Mouse (Mus musculus) G1E (cell line): ENCODE results near the gene 9130230L23Rik.

Experiments
- CTCF ChIP-seq: IDR thresholded peaks from 2 replicates; pipeline ENCODE4 v1.5.1; 2012; ENCODE audit warnings: low read depth, low read length, inconsistent platforms, mixed read lengths
- GATA1 ChIP-seq: IDR thresholded peaks from 2 replicates; pipeline ENCODE4 v1.6.1; 2012; ENCODE audit warnings: borderline replicate concordance, low read length, inconsistent platforms, mixed read lengths
- GATA2 ChIP-seq: IDR thresholded peaks from 2 replicates; pipeline ENCODE4 v1.6.1; 2012; ENCODE audit warnings: low read depth, low read length, inconsistent platforms, borderline replicate concordance
- TAL1 ChIP-seq: conservative IDR thresholded peaks from 2 replicates; pipeline ENCODE4 v1.6.1; 2012; ENCODE audit warnings: low read depth, low read length, inconsistent platforms, mixed read lengths

- TF ChIP-seq CTCF (no peak), GATA1 (no peak), GATA2 (no peak), TAL1 (no peak)
Observed at GRCm38 (mm10) chr5:66000567-66001125, 3.4 kb downstream of the 9130230L23Rik start.
